Mouse (Mus musculus) liver, embryonic 11.5 days (tissue): ENCODE measurements around the gene Tmem132a. TPM values are rescaled to one million over a fixed set of nuclear protein-coding genes. Genes with fewer than 3 reads are reported as not detected.

ENCODE experiments used
- polyA plus RNA-seq: library from polyadenylated mRNA; unstranded; fragments of >200 nt; fragmentation: Nextera tagmentation; extraction: Ambion mirVana; gene quantifications from 2 replicates; pipeline ENCODE4 v1.2.1, GENCODE M21; 2014

Tmem132a gene
- polyA plus RNA-seq, 1 experiment from 2014 or later, result 27.7 TPM

Other genes with a start within 250 kb of the Tmem132a start
- gene Vwce, start 235.7 kb downstream of the Tmem132a start, polyA plus RNA-seq, result 7.8 and 10.4 TPM in 2 replicates
- gene Pga5, start 191.9 kb downstream of the Tmem132a start, polyA plus RNA-seq, result not detected in 2 replicates
- 23.2 TPM in 2 replicates for gene Vps37c, start 181.2 kb downstream of the Tmem132a start, polyA plus RNA-seq
- 0.05 TPM in 1 of 2 replicates, not detected in the other for gene Cd5, start 130.9 kb downstream of the Tmem132a start, polyA plus RNA-seq
- gene Cd6, start 39.9 kb downstream of the Tmem132a start, polyA plus RNA-seq, result not detected in 2 replicates
- gene Slc15a3, start 30.2 kb downstream of the Tmem132a start, polyA plus RNA-seq, result 1.1 and 1.2 TPM in 2 replicates
- gene Tmem109, start 12.1 kb upstream of the Tmem132a start, polyA plus RNA-seq, result 42.7 and 45.4 TPM in 2 replicates
- gene Prpf19, start 25.3 kb upstream of the Tmem132a start, polyA plus RNA-seq, result 45.7 and 46.8 TPM in 2 replicates
- gene Zp1, start 50.7 kb upstream of the Tmem132a start, polyA plus RNA-seq, result not detected in 2 replicates
- not detected in 2 replicates for gene Ptgdr2, start 67.2 kb upstream of the Tmem132a start, polyA plus RNA-seq
- 46.0 TPM in 2 replicates for gene Ccdc86, start 79.3 kb upstream of the Tmem132a start, polyA plus RNA-seq
- not detected in 2 replicates for gene Ms4a10, start 104.7 kb upstream of the Tmem132a start, polyA plus RNA-seq
- not detected in 2 replicates for gene Ms4a15, start 123.3 kb upstream of the Tmem132a start, polyA plus RNA-seq
- not detected in 2 replicates for gene Ms4a18, start 148.1 kb upstream of the Tmem132a start, polyA plus RNA-seq
- not detected in 2 replicates for gene Ms4a8a, start 211.2 kb upstream of the Tmem132a start, polyA plus RNA-seq